Mouse (Mus musculus) midbrain, embryonic 10.5 days (tissue): ENCODE data around the gene Asl. TPM values are rescaled to one million over a fixed set of nuclear protein-coding genes. Genes with fewer than 3 reads are reported as not detected.
A peak's percentile ranks its signal among the peaks of the same experiment; 100 is the strongest.

Experiments
- DNase-seq: peaks from one replicate; pipeline ENCODE4 v3.0.0-alpha.2; 2017; ENCODE audit warnings: low spot score
- H3K27ac ChIP-seq: fragments of 300-500 bp; sonication (generic); replicated peaks from 2 replicates; pipeline ENCODE4 v1.5.1; 2016; ENCODE audit warnings: mild to moderate bottlenecking
- H3K27me3 ChIP-seq: fragments of 300-500 bp; sonication (generic); 2 replicates; pipeline ENCODE4 v1.6.1; 2016; ENCODE audit warnings: low read depth, mild to moderate bottlenecking; ENCODE audit not compliant: poor library complexity, severe bottlenecking
- H3K36me3 ChIP-seq: fragments of 300-500 bp; sonication (generic); 2 replicates; pipeline ENCODE4 v1.6.1; 2016; ENCODE audit warnings: mild to moderate bottlenecking, moderate library complexity
- H3K4me1 ChIP-seq: fragments of 300-500 bp; sonication (generic); 2 replicates; pipeline ENCODE4 v1.6.1; 2016
- H3K4me3 ChIP-seq: fragments of 300-500 bp; sonication (generic); 2 replicates; pipeline ENCODE4 v1.5.1; 2016; ENCODE audit warnings: mild to moderate bottlenecking, moderate library complexity
- H3K9me3 ChIP-seq: fragments of 300-500 bp; sonication (generic); replicated peaks from 2 replicates; pipeline ENCODE4 v1.6.1; 2016; ENCODE audit warnings: mild to moderate bottlenecking
- WGBS: fragments of 180-500 bp; shearing (Covaris S2); methylation state at CpG from one replicate; pipeline ENCODE4 v1.1.7; 2016; 5-methylcytosine and 5-hydroxymethylcytosine counted together
- polyA plus RNA-seq: library from polyadenylated mRNA; unstranded; fragments of >200 nt; fragmentation: Nextera tagmentation; extraction: Ambion mirVana; gene quantifications from 2 replicates; pipeline ENCODE4 v1.2.1, GENCODE M21; 2016

Asl gene
- 33.3 and 36.0 TPM in 2 replicates for polyA plus RNA-seq

- Histone ChIP-seq H3K4me3 (peak within 1 kb of the TSS; percentile 88), H3K36me3 (no peaks in the 10 kb centered on the region), H3K27ac (peak within 1 kb of the TSS; percentile 97), H3K27me3 (no peaks in the 10 kb centered on the region), H3K4me1 (peaks cover 20% of the 10 kb centered on the region), H3K9me3 (no peaks in the 10 kb centered on the region)
- DNase-seq: peak; percentile 84
- 1% methylated on average over 51 of the region's 51 CpGs for WGBS
Observed at GRCm38 (mm10) chr5:130029142-130029897, at the start of gene Asl, which contains the start of gene Crcp. Asl (minus strand) TSS chr5:130029247. Crcp (plus strand) TSS chr5:130029290.

- Histone ChIP-seq H3K27me3 (peaks cover 12% of the 10 kb centered on the region), H3K4me3 (peak overlapping the region; percentile 85), H3K9me3 (peaks cover 7% of the 10 kb centered on the region; the same call in 1 of the 2 replicates), H3K4me1 (peaks cover 15% of the 10 kb centered on the region), H3K27ac (peak overlapping the region; percentile 96), H3K36me3 (peaks cover 29% of the 10 kb centered on the region)
- 42% methylated on average over 6 of the region's 6 CpGs for WGBS
- DNase-seq: no peak
Observed at GRCm38 (mm10) chr5:130078834-130079156, 49.7 kb upstream of the Asl start.

GRCm38 (mm10) chr5:130078096-130078833 lies 49.2 kb upstream of the Asl start:
- Histone ChIP-seq H3K36me3 (peaks cover 24% of the 10 kb centered on the region), H3K27ac (no peak overlapping the region; the same call in 1 of the 2 replicates), H3K9me3 (peaks cover 7% of the 10 kb centered on the region; the same call in 1 of the 2 replicates), H3K4me3 (no peak overlapping the region; the same call in 1 of the 2 replicates), H3K27me3 (peaks cover 12% of the 10 kb centered on the region), H3K4me1 (peaks cover 15% of the 10 kb centered on the region)
- no peak for DNase-seq
- WGBS: 77% methylated on average over 9 of the region's 9 CpGs

GRCm38 (mm10) chr5:130076396-130076795 lies 47.3 kb upstream of the Asl start:
- WGBS: 72% methylated on average over 6 of the region's 6 CpGs
- Histone ChIP-seq H3K4me3 (no peak overlapping the region), H3K9me3 (peaks cover 4% of the 10 kb centered on the region; the same call in 1 of the 2 replicates), H3K27ac (no peak overlapping the region), H3K4me1 (peaks cover 15% of the 10 kb centered on the region), H3K36me3 (peaks cover 7% of the 10 kb centered on the region), H3K27me3 (peaks cover 12% of the 10 kb centered on the region)
- no peak for DNase-seq

- 0 out of 2 replicates have a peak overlapping the region, but pooled peaks have one; percentile 3 for H3K27ac ChIP-seq
- H3K36me3 ChIP-seq: no peaks in the 10 kb centered on the region
- H3K4me3 ChIP-seq: no peak overlapping the region
- DNase-seq: no peak
- no peaks in the 10 kb centered on the region for H3K9me3 ChIP-seq
- peaks cover 12% of the 10 kb centered on the region for H3K27me3 ChIP-seq
- 80% methylated on average over 6 of the region's 6 CpGs for WGBS
- H3K4me1 ChIP-seq: peaks cover 9% of the 10 kb centered on the region
Observed at GRCm38 (mm10) chr5:130074491-130074890, 45.4 kb upstream of the Asl start.

DNA sequence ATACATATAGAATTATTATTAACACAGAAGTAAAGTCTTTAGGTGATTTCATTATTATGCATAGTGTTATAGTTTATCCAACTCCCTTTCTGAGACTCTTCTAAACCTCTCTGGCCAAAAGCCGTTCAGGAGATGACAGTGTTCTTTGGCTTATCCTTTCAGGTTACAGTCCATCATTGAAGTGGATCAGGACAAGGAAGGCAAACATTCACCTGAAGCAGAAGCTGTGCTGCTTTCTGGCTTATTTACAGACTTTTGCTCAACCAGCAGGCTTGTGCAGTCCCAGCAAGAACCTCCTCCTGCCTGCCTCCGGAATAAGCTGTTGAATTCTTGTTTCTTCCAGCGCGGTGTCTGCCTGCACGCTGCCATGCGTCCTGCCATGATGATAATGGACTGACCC lies 44.0 kb upstream of the Asl start, which contains the start of gene Tpst1:
Tpst1 (plus strand) TSS at position 301 of the 400 bp plus-strand sequence.
- WGBS: 93% methylated on average over 6 of the region's 6 CpGs
- Histone ChIP-seq H3K4me3 (no peak within 1 kb of the TSS), H3K9me3 (no peaks in the 10 kb centered on the region), H3K4me1 (no peaks in the 10 kb centered on the region), H3K27ac (no peak within 1 kb of the TSS), H3K36me3 (no peaks in the 10 kb centered on the region), H3K27me3 (peaks cover 8% of the 10 kb centered on the region)
- DNase-seq: no peak

GRCm38 (mm10) chr5:130067841-130068264 lies 38.8 kb upstream of the Asl start:
- Histone ChIP-seq H3K27ac (no peak overlapping the region), H3K36me3 (peaks cover under 1% of the 10 kb centered on the region; the same call in 1 of the 2 replicates), H3K4me3 (no peak overlapping the region), H3K27me3 (no peaks in the 10 kb centered on the region), H3K4me1 (no peaks in the 10 kb centered on the region), H3K9me3 (no peaks in the 10 kb centered on the region)
- 78% methylated on average over 3 of the region's 3 CpGs for WGBS
- DNase-seq: no peak

- no peak for DNase-seq
- H3K27me3 ChIP-seq: no peaks in the 10 kb centered on the region
- H3K27ac ChIP-seq: no peak overlapping the region
- no peaks in the 10 kb centered on the region for H3K4me1 ChIP-seq
- H3K36me3 ChIP-seq: peaks cover 20% of the 10 kb centered on the region
- H3K9me3 ChIP-seq: no peaks in the 10 kb centered on the region
- H3K4me3 ChIP-seq: no peak overlapping the region
- WGBS: 93% methylated on average over 1 of the region's 1 CpGs
Observed at GRCm38 (mm10) chr5:130065579-130065978, 36.5 kb upstream of the Asl start.

- Histone ChIP-seq H3K4me3 (no peak overlapping the region), H3K27me3 (no peaks in the 10 kb centered on the region), H3K9me3 (no peaks in the 10 kb centered on the region), H3K27ac (no peak overlapping the region), H3K4me1 (peaks cover 3% of the 10 kb centered on the region), H3K36me3 (peaks cover 38% of the 10 kb centered on the region)
- no peak for DNase-seq
- 81% methylated on average over 2 of the region's 2 CpGs for WGBS
Observed at GRCm38 (mm10) chr5:130063760-130064159, 34.7 kb upstream of the Asl start.

- 84% methylated on average over 2 of the region's 2 CpGs for WGBS
- H3K27me3 ChIP-seq: no peaks in the 10 kb centered on the region
- H3K9me3 ChIP-seq: no peaks in the 10 kb centered on the region
- DNase-seq: no peak
- H3K4me3 ChIP-seq: no peak overlapping the region
- H3K36me3 ChIP-seq: peaks cover 48% of the 10 kb centered on the region
- peaks cover 3% of the 10 kb centered on the region for H3K4me1 ChIP-seq
- H3K27ac ChIP-seq: no peak overlapping the region
Observed at GRCm38 (mm10) chr5:130062096-130062495, 33.0 kb upstream of the Asl start.

DNA sequence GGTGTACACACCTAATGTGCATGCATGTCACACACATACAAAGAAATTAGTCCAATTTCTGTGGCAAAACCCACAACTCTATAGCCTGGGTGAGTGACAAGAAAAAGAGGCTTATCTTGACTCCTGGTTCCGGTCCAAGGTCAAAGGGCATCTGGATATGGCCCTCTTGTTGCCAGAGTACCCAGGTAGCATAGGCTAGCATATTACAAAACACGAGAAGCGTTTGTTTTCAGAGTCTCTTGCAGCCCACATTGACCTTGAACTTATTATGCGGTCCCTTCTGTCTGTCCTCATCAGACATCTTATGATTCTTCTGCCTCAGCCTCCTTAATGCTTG lies 31.2 kb upstream of the Asl start:
- WGBS: 93% methylated on average over 4 of the region's 4 CpGs
- no peaks in the 10 kb centered on the region for H3K9me3 ChIP-seq
- H3K27me3 ChIP-seq: no peaks in the 10 kb centered on the region
- no peak for DNase-seq
- H3K36me3 ChIP-seq: peaks cover 52% of the 10 kb centered on the region
- H3K27ac ChIP-seq: no peak overlapping the region
- peaks cover 3% of the 10 kb centered on the region for H3K4me1 ChIP-seq
- H3K4me3 ChIP-seq: no peak overlapping the region

GRCm38 (mm10) chr5:130059413-130060328 lies 30.6 kb upstream of the Asl start:
- no peak overlapping the region for H3K27ac ChIP-seq
- no peaks in the 10 kb centered on the region for H3K9me3 ChIP-seq
- no peak for DNase-seq
- 84% methylated on average over 12 of the region's 12 CpGs for WGBS
- H3K4me1 ChIP-seq: peaks cover 3% of the 10 kb centered on the region
- peaks cover 58% of the 10 kb centered on the region for H3K36me3 ChIP-seq
- no peak overlapping the region for H3K4me3 ChIP-seq
- no peaks in the 10 kb centered on the region for H3K27me3 ChIP-seq
